Mouse (Mus musculus): ENCODE results near the gene B3gnt9.

DNA sequence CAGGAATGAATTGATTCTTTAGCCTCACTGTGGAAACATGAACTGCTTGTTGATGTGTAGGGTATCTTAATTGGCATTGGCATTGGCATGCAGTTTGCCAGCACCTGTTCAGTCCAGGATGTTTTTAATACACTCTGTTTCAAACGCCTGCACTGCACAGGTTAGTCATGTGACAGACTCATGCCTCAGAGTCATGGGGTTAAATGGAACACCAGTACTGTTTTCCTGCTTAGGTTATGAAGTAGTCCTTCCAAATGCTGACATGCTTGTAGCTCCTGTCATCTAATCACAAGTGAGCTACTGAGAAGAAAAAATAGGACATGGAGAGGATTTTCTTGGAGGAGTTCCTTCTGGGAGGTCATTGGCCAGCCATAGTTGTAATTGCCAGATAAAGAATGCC is 19.7 kb downstream of the B3gnt9 start:
- TF ChIP-seq CTCF (IDR thresholded peaks at IDR 0.05; ENCODE audit: insufficient read depth, low read depth, low read length), result no peak
- TF ChIP-seq POLR2A (IDR thresholded peaks at IDR 0.05; ENCODE audit: insufficient read depth, low read depth, low read length), result no peak
